Mouse (Mus musculus): Measurements from ENCODE around the gene Itprip. TPM values are rescaled to one million over a fixed set of nuclear protein-coding genes. Genes with fewer than 3 reads are reported as not detected.
A peak's percentile ranks its signal among the peaks of the same experiment; 100 is the strongest.

Itprip gene
- polyA plus RNA-seq, 1 experiment: 16.9 TPM

DNA sequence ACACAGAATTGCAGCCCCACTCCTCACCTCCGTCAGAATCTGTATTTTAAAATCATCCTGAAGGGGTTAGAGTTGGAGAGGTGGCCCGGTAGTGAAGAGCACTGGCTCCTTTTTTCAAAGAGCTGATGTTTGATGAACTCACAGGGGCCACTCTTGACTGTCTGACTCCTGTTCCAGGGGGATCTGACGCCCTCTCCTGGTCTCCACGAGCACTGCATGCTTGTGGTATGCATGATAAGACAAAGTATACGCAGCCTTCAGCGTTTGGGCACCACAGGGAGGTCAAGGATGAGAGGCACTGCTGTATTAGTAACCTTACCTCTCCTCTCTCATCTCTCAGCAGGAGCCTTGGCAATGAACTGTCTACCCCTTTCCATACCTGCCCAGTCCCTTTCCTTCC, 19.1 kb downstream of the Itprip start:
- no peaks in the 10 kb centered on the region for H3K27me3 ChIP-seq (ENCODE audit: control insufficient read depth, insufficient read depth, low read length)
- H3K27ac ChIP-seq (ENCODE audit: insufficient read depth, low read length): no peak overlapping the region
- peaks cover 16% of the 10 kb centered on the region for H3K4me1 ChIP-seq (ENCODE audit: control insufficient read depth, insufficient read depth, insufficient read length)
- no peak overlapping the region for H3K4me3 ChIP-seq (ENCODE audit: extremely low read depth, insufficient read depth, insufficient read length)
- 78% methylated on average over 6 of the region's 6 CpGs for WGBS
- TF ChIP-seq CTCF (IDR thresholded peaks at IDR 0.05; ENCODE audit: extremely low read depth, insufficient read depth, insufficient read length, insufficient replicate concordance): peak; percentile 44; the same call in 1 of the 2 replicates
- no peak for TF ChIP-seq POLR2A (IDR thresholded peaks at IDR 0.05; ENCODE audit: low read depth, low read length)
- no peak for DNase-seq (ENCODE audit: low read depth in 1 of 2, low spot score in 2 of 2)
- peaks cover 30% of the 10 kb centered on the region for H3K36me3 ChIP-seq (ENCODE audit: control insufficient read depth, insufficient read depth, low read length)

DNA sequence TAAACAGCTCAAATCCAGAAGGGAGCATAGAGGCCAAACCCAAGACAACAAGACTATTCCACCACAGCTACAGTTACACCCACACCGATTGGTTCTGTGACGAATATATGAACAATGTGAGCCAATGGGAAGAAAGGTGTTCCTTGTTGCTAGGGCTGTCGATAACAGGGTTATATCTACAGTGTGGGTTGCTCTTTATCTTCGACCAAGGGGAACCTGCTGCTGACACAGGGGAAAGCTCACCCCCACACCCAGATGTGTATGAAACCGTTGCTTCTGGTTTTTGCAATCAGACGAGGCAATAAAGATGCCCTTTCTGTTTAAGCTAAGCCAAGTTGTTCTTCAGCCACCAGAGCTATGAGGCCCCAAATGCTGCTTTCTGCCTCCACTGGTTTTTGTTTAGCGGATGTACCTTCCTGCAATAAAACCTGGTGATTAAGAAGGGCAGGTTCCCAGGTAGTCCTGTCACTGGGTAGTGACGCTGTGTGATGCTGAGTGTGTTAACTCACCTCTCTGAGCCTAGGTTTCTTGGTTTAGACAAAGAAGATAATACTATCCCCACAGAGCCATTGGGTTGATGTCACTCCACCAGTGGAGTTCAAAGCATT, 20.5 kb downstream of the Itprip start:
- 66% methylated on average over 8 of the region's 8 CpGs for WGBS
- DNase-seq (ENCODE audit: low read depth in 1 of 2, low spot score in 2 of 2): no peak
- TF ChIP-seq CTCF (IDR thresholded peaks at IDR 0.05; ENCODE audit: extremely low read depth, insufficient read depth, insufficient read length, insufficient replicate concordance) (no peak), POLR2A (IDR thresholded peaks at IDR 0.05; ENCODE audit: low read depth, low read length) (no peak)
- Histone ChIP-seq H3K36me3 (ENCODE audit: control insufficient read depth, insufficient read depth, low read length) (peaks cover 36% of the 10 kb centered on the region), H3K4me3 (ENCODE audit: extremely low read depth, insufficient read depth, insufficient read length) (no peak overlapping the region), H3K27me3 (ENCODE audit: control insufficient read depth, insufficient read depth, low read length) (no peaks in the 10 kb centered on the region), H3K4me1 (ENCODE audit: control insufficient read depth, insufficient read depth, insufficient read length) (peaks cover 9% of the 10 kb centered on the region; the same call in 1 of the 2 replicates), H3K27ac (ENCODE audit: insufficient read depth, low read length) (no peak overlapping the region)

DNA sequence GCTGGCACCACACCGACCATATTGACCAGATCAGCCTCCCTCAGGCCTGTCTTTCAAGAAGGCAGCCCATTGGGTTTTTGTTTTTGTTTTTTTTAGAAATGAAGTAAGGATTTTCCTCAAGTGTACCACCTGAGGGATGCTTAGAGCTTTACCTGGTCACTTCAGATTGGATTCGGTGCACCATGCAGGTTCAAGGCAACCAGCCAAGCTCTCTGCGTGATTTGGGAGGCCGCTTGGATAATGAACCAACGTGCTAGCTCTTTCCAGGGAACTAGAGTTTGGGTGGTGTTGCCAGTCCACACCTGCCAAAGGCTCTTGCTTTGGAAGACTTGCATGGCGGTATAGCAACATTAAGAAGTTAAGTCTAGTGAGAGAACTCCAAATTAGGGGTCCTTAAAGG, 26.0 kb downstream of the Itprip start:
- no peak for TF ChIP-seq POLR2A (IDR thresholded peaks at IDR 0.05; ENCODE audit: low read depth, low read length)
- TF ChIP-seq CTCF (IDR thresholded peaks at IDR 0.05; ENCODE audit: extremely low read depth, insufficient read depth, insufficient read length, insufficient replicate concordance): no peak
- Histone ChIP-seq H3K27ac (ENCODE audit: insufficient read depth, low read length) (no peak overlapping the region), H3K4me3 (ENCODE audit: extremely low read depth, insufficient read depth, insufficient read length) (no peak overlapping the region), H3K4me1 (ENCODE audit: control insufficient read depth, insufficient read depth, insufficient read length) (peaks cover 19% of the 10 kb centered on the region; the same call in 1 of the 2 replicates), H3K36me3 (ENCODE audit: control insufficient read depth, insufficient read depth, low read length) (peaks cover 34% of the 10 kb centered on the region), H3K27me3 (ENCODE audit: control insufficient read depth, insufficient read depth, low read length) (no peaks in the 10 kb centered on the region)
- DNase-seq (ENCODE audit: low read depth in 1 of 2, low spot score in 2 of 2): no peak
- 92% methylated on average over 6 of the region's 6 CpGs for WGBS

DNA sequence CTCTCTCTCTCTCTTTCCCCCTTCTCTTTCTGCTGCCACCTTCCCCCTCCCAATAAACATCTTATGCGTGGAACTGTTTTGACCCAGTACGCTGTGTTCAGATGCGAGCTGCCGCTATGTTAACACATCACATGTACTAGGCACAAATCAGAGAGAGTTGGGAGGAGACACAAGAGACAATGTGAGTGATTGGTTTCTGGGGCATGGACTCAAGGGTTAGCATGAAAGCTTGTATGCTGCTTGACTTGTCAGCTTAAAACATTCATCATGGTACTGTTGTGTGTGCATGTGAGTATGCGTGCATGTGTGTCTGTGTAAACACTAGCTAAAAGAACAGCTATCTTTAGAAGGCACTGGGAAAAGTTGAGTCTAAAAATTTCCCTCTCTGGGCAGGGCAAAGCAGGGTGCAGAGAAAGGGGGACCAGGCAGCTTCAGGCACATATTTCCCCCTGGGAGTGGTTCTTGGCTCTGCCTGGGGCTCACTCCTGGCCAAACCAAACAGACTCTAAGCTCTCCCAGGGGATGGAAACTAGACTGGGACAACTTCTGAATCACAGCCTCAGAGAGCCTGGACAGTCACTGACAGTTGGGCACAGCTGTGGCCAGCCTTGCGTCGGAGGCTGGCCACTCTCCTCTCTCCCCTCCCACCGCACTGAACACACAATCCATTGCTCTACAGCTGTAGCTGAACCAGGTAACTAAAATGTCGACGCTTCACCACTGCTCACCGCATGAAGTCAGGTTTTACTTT, 27.4 kb downstream of the Itprip start:
- Histone ChIP-seq H3K27me3 (ENCODE audit: control insufficient read depth, insufficient read depth, low read length) (no peaks in the 10 kb centered on the region), H3K27ac (ENCODE audit: insufficient read depth, low read length) (no peak overlapping the region; the same call in 1 of the 2 replicates), H3K4me3 (ENCODE audit: extremely low read depth, insufficient read depth, insufficient read length) (no peak overlapping the region), H3K4me1 (ENCODE audit: control insufficient read depth, insufficient read depth, insufficient read length) (peaks cover 30% of the 10 kb centered on the region; the same call in 1 of the 2 replicates), H3K36me3 (ENCODE audit: control insufficient read depth, insufficient read depth, low read length) (peaks cover 22% of the 10 kb centered on the region)
- DNase-seq (ENCODE audit: low read depth in 1 of 2, low spot score in 2 of 2): no peak
- WGBS: 88% methylated on average over 11 of the region's 11 CpGs
- TF ChIP-seq POLR2A (IDR thresholded peaks at IDR 0.05; ENCODE audit: low read depth, low read length) (no peak), CTCF (IDR thresholded peaks at IDR 0.05; ENCODE audit: extremely low read depth, insufficient read depth, insufficient read length, insufficient replicate concordance) (no peak)

DNA sequence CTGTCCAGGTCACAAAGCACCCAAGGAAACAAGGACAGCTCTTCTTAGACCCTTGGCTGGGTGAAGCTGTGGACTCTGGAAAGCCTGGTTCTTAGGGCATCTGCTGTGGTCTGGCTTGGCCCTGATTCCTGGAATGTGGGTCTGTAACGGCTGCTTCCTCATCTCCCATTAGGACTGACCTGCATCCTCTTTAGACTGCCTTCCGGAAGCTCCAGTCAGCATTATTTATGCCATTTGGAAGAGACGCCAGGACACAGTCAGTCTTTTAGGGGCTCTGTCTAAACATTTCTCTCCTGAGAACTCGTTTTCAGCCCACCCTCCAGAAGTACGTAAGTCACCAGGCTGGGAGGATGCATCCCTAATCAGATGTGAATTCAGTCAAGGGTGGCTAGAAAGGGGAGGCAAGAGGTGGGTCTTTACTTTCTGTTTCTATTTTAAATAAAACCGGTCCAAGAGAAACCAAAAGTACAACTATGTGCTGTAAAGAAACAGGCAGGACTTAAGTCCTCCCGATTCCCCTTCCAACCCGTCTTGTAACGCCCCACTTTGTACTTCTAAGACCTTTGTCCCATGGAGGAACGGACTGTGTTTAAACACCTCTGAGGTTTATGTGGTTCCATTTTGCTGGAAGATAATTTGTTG, 28.5 kb downstream of the Itprip start:
- Histone ChIP-seq H3K4me3 (ENCODE audit: extremely low read depth, insufficient read depth, insufficient read length) (peak overlapping the region; percentile 44), H3K27ac (ENCODE audit: insufficient read depth, low read length) (peak overlapping the region; percentile 76), H3K36me3 (ENCODE audit: control insufficient read depth, insufficient read depth, low read length) (peaks cover 11% of the 10 kb centered on the region), H3K27me3 (ENCODE audit: control insufficient read depth, insufficient read depth, low read length) (no peaks in the 10 kb centered on the region), H3K4me1 (ENCODE audit: control insufficient read depth, insufficient read depth, insufficient read length) (peaks cover 32% of the 10 kb centered on the region; the same call in 1 of the 2 replicates)
- WGBS: 13% methylated on average over 10 of the region's 10 CpGs
- TF ChIP-seq POLR2A (IDR thresholded peaks at IDR 0.05; ENCODE audit: low read depth, low read length) (no peak), CTCF (IDR thresholded peaks at IDR 0.05; ENCODE audit: extremely low read depth, insufficient read depth, insufficient read length, insufficient replicate concordance) (no peak)
- no peak for DNase-seq (ENCODE audit: low read depth in 1 of 2, low spot score in 2 of 2)

DNA sequence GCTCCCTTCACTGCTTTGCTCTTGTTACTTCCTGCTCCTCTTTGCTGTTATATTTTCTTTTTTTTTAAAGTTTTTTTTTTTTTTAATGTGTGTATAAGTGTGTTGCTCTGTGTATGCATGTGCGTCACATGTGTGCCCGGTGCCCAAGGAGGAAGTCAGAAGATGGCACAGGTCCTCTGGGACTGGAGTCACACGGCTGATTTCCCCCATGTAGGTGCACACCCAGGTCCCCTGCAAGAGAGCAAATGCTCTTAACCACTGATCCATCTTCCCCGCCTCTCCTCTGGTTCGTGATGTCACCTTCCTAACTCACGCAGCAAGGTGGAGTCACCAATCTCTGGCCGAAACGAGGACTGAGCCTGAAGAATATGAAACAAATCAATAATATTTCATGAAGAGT, 31.1 kb downstream of the Itprip start:
- Histone ChIP-seq H3K4me3 (ENCODE audit: extremely low read depth, insufficient read depth, insufficient read length) (no peak overlapping the region), H3K27me3 (ENCODE audit: control insufficient read depth, insufficient read depth, low read length) (no peaks in the 10 kb centered on the region), H3K4me1 (ENCODE audit: control insufficient read depth, insufficient read depth, insufficient read length) (peaks cover 34% of the 10 kb centered on the region; the same call in 1 of the 2 replicates), H3K27ac (ENCODE audit: insufficient read depth, low read length) (peak overlapping the region; percentile 93), H3K36me3 (ENCODE audit: control insufficient read depth, insufficient read depth, low read length) (no peaks in the 10 kb centered on the region)
- no peak for TF ChIP-seq CTCF (IDR thresholded peaks at IDR 0.05; ENCODE audit: extremely low read depth, insufficient read depth, insufficient read length, insufficient replicate concordance)
- no peak; the same call in 1 of the 2 replicates for TF ChIP-seq POLR2A (IDR thresholded peaks at IDR 0.05; ENCODE audit: low read depth, low read length)
- DNase-seq (ENCODE audit: low read depth in 1 of 2, low spot score in 2 of 2): peak; percentile 79 to 92
- 42% methylated on average over 8 of the region's 8 CpGs for WGBS
